Mouse (Mus musculus) heart, embryonic 13.5 days (tissue): ENCODE measurements around the gene BC034090. TPM values are rescaled to one million over a fixed set of nuclear protein-coding genes. Genes with fewer than 3 reads are reported as not detected.
A peak's percentile ranks its signal among the peaks of the same experiment; 100 is the strongest.

Experiments used
- ATAC-seq: fragments of 200-750 bp; cut with Nextera tagmentation; 2 replicates; pipeline ENCODE4 v1.8.0; 2017; ENCODE audit warnings: moderate TSS enrichment; ENCODE audit not compliant: insufficient number of reproducible peaks, low FRiP score, low TSS enrichment; ENCODE audit errors: extremely low read depth
- H3K27ac ChIP-seq: fragments of 300-500 bp; sonication (generic); replicated peaks from 2 replicates; pipeline ENCODE4 v1.5.1; 2015; ENCODE audit warnings: moderate library complexity, mild to moderate bottlenecking, inconsistent platforms
- H3K27me3 ChIP-seq: fragments of 300-500 bp; sonication (generic); replicated peaks from 2 replicates; pipeline ENCODE4 v1.6.1; 2015; ENCODE audit warnings: mild to moderate bottlenecking, inconsistent platforms
- H3K36me3 ChIP-seq: fragments of 300-500 bp; sonication (generic); 2 replicates; pipeline ENCODE4 v1.6.1; 2015; ENCODE audit warnings: mild to moderate bottlenecking, inconsistent platforms
- H3K4me1 ChIP-seq: fragments of 300-500 bp; sonication (generic); 2 replicates; pipeline ENCODE4 v1.6.1; 2015; ENCODE audit warnings: inconsistent platforms
- H3K4me2 ChIP-seq: fragments of 300-500 bp; sonication (generic); 2 replicates; pipeline ENCODE4 v1.6.1; 2015; ENCODE audit warnings: inconsistent platforms, mild to moderate bottlenecking, moderate library complexity
- H3K4me3 ChIP-seq: fragments of 300-500 bp; sonication (generic); 2 replicates; pipeline ENCODE4 v1.5.1; 2015; ENCODE audit warnings: moderate library complexity, mild to moderate bottlenecking, inconsistent platforms
- H3K9ac ChIP-seq: fragments of 300-500 bp; sonication (generic); 2 replicates; pipeline ENCODE4 v1.6.1; 2015; ENCODE audit warnings: inconsistent platforms, mild to moderate bottlenecking, moderate library complexity
- H3K9me3 ChIP-seq: fragments of 300-500 bp; sonication (generic); 2 replicates; pipeline ENCODE4 v1.6.1; 2016; ENCODE audit warnings: inconsistent platforms
- WGBS: fragments of 180-500 bp; shearing (Covaris S2); methylation state at CpG from one replicate; pipeline ENCODE4 v1.1.7; 2015; ENCODE audit warnings: mixed read lengths; 5-methylcytosine and 5-hydroxymethylcytosine counted together
- polyA plus RNA-seq: library from polyadenylated mRNA; unstranded; fragments of >200 nt; fragmentation: Nextera tagmentation; extraction: Ambion mirVana; gene quantifications from 2 replicates; pipeline ENCODE4 v1.2.1, GENCODE M21; 2015

Gene BC034090
- polyA plus RNA-seq, 1 experiment from 2014 or later = 7.0 TPM

DNA sequence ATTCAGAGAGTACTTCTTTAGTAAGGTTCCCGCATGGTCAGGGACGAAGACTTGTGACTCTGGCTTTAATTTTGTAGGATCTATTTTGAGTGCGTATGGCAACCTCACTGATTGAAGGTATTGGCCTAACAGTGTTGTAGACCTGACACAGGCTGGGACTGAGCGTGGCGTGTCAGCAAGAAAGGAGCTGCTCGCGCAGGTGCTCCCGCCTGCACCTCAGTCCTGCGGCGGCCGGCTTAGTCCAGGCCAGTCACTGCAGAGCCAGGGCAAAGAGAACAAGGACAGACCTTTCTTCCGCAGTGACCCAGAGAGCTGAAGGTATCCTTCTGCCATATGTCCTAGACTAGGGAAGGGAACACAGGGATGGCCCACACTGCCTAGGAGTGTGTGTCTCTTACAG is 40.3 kb downstream of the BC034090 start:
- H3K9ac ChIP-seq = 0 out of 2 replicates have a peak overlapping the region, but pooled peaks have one; percentile 10
- 87% methylated on average over 12 of the region's 12 CpGs for WGBS
- no peak overlapping the region for H3K4me3 ChIP-seq
- H3K36me3 ChIP-seq = peaks cover 55% of the 10 kb centered on the region
- no peak overlapping the region for H3K27ac ChIP-seq
- ATAC-seq = no peak
- H3K4me1 ChIP-seq = peaks cover 54% of the 10 kb centered on the region
- H3K9me3 ChIP-seq = no peaks in the 10 kb centered on the region
- H3K27me3 ChIP-seq = no peaks in the 10 kb centered on the region
- no peak overlapping the region for H3K4me2 ChIP-seq

GRCm38 (mm10) chr1:155203101-155203500 is 41.1 kb downstream of the BC034090 start:
- H3K4me1 ChIP-seq = peaks cover 60% of the 10 kb centered on the region
- H3K9ac ChIP-seq = no peak overlapping the region
- H3K36me3 ChIP-seq = peaks cover 64% of the 10 kb centered on the region
- no peak overlapping the region for H3K27ac ChIP-seq
- no peak overlapping the region for H3K4me2 ChIP-seq
- no peak overlapping the region for H3K4me3 ChIP-seq
- ATAC-seq = no peak
- H3K9me3 ChIP-seq = no peaks in the 10 kb centered on the region
- no peaks in the 10 kb centered on the region for H3K27me3 ChIP-seq
- WGBS = 88% methylated on average over 7 of the region's 7 CpGs

GRCm38 (mm10) chr1:155202472-155202871 is 41.8 kb downstream of the BC034090 start:
- H3K4me1 ChIP-seq = peaks cover 61% of the 10 kb centered on the region
- 68% methylated on average over 5 of the region's 5 CpGs for WGBS
- ATAC-seq = no peak

GRCm38 (mm10) chr1:155201914-155202313 is 42.3 kb downstream of the BC034090 start:
- peaks cover 67% of the 10 kb centered on the region for H3K36me3 ChIP-seq
- peak overlapping the region; percentile 41; the same call in 1 of the 2 replicates for H3K27ac ChIP-seq
- no peaks in the 10 kb centered on the region for H3K9me3 ChIP-seq
- ATAC-seq = no peak
- H3K27me3 ChIP-seq = no peaks in the 10 kb centered on the region
- no peak overlapping the region for H3K4me3 ChIP-seq
- peaks cover 60% of the 10 kb centered on the region for H3K4me1 ChIP-seq
- no peak overlapping the region for H3K4me2 ChIP-seq
- no peak overlapping the region for H3K9ac ChIP-seq
- WGBS = 76% methylated on average over 17 of the region's 17 CpGs

More at GRCm38 (mm10) chr1:155202472-155202871, 41.8 kb downstream of the BC034090 start:
- Histone ChIP-seq H3K27ac (no peak overlapping the region), H3K27me3 (no peaks in the 10 kb centered on the region), H3K4me2 (no peak overlapping the region), H3K4me3 (no peak overlapping the region), H3K9ac (no peak overlapping the region), H3K9me3 (no peaks in the 10 kb centered on the region), H3K36me3 (peaks cover 67% of the 10 kb centered on the region)

GRCm38 (mm10) chr1:155201373-155201879 is 42.8 kb downstream of the BC034090 start:
- no peaks in the 10 kb centered on the region for H3K9me3 ChIP-seq

GRCm38 (mm10) chr1:155200967-155201366 is 43.3 kb downstream of the BC034090 start:
- H3K4me1 ChIP-seq = peaks cover 51% of the 10 kb centered on the region
- H3K9ac ChIP-seq = no peak overlapping the region
- no peak overlapping the region for H3K4me3 ChIP-seq
- H3K27ac ChIP-seq = 0 out of 2 replicates have a peak overlapping the region, but pooled peaks have one; percentile 41
- no peaks in the 10 kb centered on the region for H3K27me3 ChIP-seq
- H3K9me3 ChIP-seq = no peaks in the 10 kb centered on the region
- H3K4me2 ChIP-seq = no peak overlapping the region
- ATAC-seq = no peak
- H3K36me3 ChIP-seq = peaks cover 66% of the 10 kb centered on the region
- 51% methylated on average over 2 of the region's 2 CpGs for WGBS

More at GRCm38 (mm10) chr1:155201373-155201879, 42.8 kb downstream of the BC034090 start:
- H3K27ac ChIP-seq = peak overlapping the region; percentile 41; the same call in 1 of the 2 replicates
- peaks cover 55% of the 10 kb centered on the region for H3K4me1 ChIP-seq
- no peaks in the 10 kb centered on the region for H3K27me3 ChIP-seq
- no peak overlapping the region for H3K4me2 ChIP-seq
- ATAC-seq = no peak
- no peak overlapping the region for H3K4me3 ChIP-seq
- no peak overlapping the region for H3K9ac ChIP-seq
- WGBS = 20% methylated on average over 4 of the region's 4 CpGs
- peaks cover 67% of the 10 kb centered on the region for H3K36me3 ChIP-seq

GRCm38 (mm10) chr1:155199522-155199921 is 44.7 kb downstream of the BC034090 start:
- 71% methylated on average over 6 of the region's 6 CpGs for WGBS
- Histone ChIP-seq H3K9me3 (no peaks in the 10 kb centered on the region), H3K4me2 (no peak overlapping the region), H3K27ac (no peak overlapping the region), H3K36me3 (peaks cover 80% of the 10 kb centered on the region), H3K4me3 (no peak overlapping the region), H3K27me3 (no peaks in the 10 kb centered on the region), H3K4me1 (peaks cover 36% of the 10 kb centered on the region), H3K9ac (no peak overlapping the region)
- ATAC-seq = no peak

- ATAC-seq = no peak
- Histone ChIP-seq H3K4me3 (no peak overlapping the region), H3K4me1 (peaks cover 32% of the 10 kb centered on the region), H3K27ac (no peak overlapping the region), H3K36me3 (peaks cover 84% of the 10 kb centered on the region), H3K4me2 (no peak overlapping the region), H3K27me3 (no peaks in the 10 kb centered on the region), H3K9ac (no peak overlapping the region), H3K9me3 (no peaks in the 10 kb centered on the region)
- WGBS = 79% methylated on average over 4 of the region's 4 CpGs
These were observed 47.6 kb downstream of the BC034090 start for GRCm38 (mm10) chr1:155196691-155197090.

DNA sequence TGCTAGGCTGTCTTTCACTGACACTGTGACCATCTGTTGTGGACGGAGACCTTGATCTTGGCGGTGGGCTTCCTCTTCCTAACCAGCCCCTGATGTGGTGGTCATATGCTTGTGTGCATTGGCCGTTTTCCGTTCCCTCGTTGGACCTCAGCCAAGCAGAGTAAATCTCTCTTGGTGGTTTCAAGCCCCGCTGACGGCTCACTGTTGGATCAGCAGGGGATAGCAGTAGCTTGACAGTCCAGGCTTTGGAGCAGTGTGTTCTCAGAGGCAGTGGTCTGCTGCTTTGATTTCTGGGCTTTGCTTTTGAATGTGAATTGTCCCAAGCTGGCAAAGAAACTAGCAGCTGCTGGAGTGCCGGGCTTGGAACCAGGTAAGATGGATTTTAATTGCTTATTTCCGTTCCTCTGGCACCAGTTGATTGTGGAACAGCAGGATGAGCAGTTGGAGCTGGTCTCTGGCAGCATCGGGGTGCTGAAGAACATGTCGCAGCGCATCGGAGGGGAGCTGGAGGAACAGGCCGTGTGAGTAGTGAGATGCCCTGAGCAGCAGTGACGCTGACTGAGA is 51.4 kb downstream of the BC034090 start:
- no peak overlapping the region for H3K9ac ChIP-seq
- H3K9me3 ChIP-seq = no peaks in the 10 kb centered on the region
- H3K27ac ChIP-seq = no peak overlapping the region
- no peaks in the 10 kb centered on the region for H3K27me3 ChIP-seq
- no peak overlapping the region for H3K4me3 ChIP-seq
- no peak overlapping the region for H3K4me2 ChIP-seq
- ATAC-seq = no peak
- H3K4me1 ChIP-seq = peaks cover 15% of the 10 kb centered on the region
- 67% methylated on average over 15 of the region's 15 CpGs for WGBS
- H3K36me3 ChIP-seq = peaks cover 90% of the 10 kb centered on the region

DNA sequence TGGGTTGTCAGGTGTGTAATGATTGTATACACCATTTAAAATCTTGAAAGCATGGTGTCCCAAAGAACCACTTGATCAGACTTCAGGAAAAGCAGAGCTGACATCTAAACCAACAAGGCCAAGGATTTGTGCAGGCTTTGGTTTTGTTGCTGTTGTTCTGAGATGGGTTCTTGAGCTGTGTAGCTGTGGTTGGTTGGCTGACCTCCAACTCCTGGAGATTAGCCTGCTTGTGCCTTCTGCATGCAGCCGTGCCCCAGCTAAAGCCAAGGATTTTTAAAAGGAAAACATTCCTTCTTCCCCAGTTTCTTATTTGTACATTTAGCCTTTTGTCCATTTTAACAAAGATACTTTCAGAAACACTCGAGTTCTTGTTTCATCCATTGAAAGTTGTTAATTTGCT is 52.6 kb downstream of the BC034090 start:
- Histone ChIP-seq H3K4me1 (peaks cover 15% of the 10 kb centered on the region), H3K9ac (no peak overlapping the region), H3K4me2 (no peak overlapping the region), H3K9me3 (no peaks in the 10 kb centered on the region), H3K27me3 (no peaks in the 10 kb centered on the region), H3K27ac (0 out of 2 replicates have a peak overlapping the region, but pooled peaks have one; percentile 14), H3K4me3 (no peak overlapping the region), H3K36me3 (peaks cover 87% of the 10 kb centered on the region)
- no peak for ATAC-seq
- WGBS = 49% methylated on average over 2 of the region's 2 CpGs

- Histone ChIP-seq H3K27ac (0 out of 2 replicates have a peak overlapping the region, but pooled peaks have one; percentile 14), H3K9me3 (no peaks in the 10 kb centered on the region), H3K4me3 (no peak overlapping the region), H3K4me1 (peaks cover 15% of the 10 kb centered on the region), H3K4me2 (no peak overlapping the region), H3K9ac (no peak overlapping the region), H3K36me3 (peaks cover 91% of the 10 kb centered on the region), H3K27me3 (no peaks in the 10 kb centered on the region)
- 68% methylated on average over 8 of the region's 8 CpGs for WGBS
- no peak for ATAC-seq
These were observed 53.0 kb downstream of the BC034090 start for GRCm38 (mm10) chr1:155191219-155191618.

DNA sequence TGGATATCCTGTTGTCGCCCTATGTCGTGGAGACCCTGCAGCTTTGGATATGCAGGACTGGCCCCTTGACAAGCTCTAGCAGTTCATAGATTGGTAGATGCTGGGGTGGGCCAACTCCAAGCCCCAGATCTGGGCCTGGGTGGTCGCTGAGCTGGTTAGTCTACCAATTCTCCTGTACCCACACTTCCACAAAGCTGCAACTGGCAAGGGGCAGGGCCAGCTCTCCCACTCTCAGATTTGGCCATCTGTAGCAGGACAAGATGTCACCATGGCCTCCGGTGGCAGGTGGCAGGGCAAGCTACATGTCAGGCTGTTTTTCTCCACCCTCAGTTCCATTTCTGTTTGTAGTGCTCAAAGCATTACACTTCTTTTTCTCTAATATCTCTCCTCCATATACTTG is 55.6 kb downstream of the BC034090 start:
- 89% methylated on average over 4 of the region's 4 CpGs for WGBS

More for the DNA sequence above, 55.6 kb downstream of the BC034090 start:
- Histone ChIP-seq H3K9ac (no peak overlapping the region), H3K4me3 (no peak overlapping the region), H3K36me3 (peaks cover 74% of the 10 kb centered on the region), H3K4me2 (no peak overlapping the region), H3K4me1 (peaks cover 22% of the 10 kb centered on the region), H3K27ac (no peak overlapping the region), H3K9me3 (no peaks in the 10 kb centered on the region), H3K27me3 (no peaks in the 10 kb centered on the region)
- ATAC-seq = no peak
